Mouse (Mus musculus): ENCODE results near the gene Fam71f2.

GRCm38 (mm10) chr6:29288651-29289050 is 9.3 kb downstream of the Fam71f2 start:
- no peak for TF ChIP-seq CTCF (IDR thresholded peaks at IDR 0.05; ENCODE audit: extremely low read depth, insufficient read length, insufficient replicate concordance, low read depth, low read length)
- TF ChIP-seq POLR2A (IDR thresholded peaks at IDR 0.05; ENCODE audit: low read depth, low read length) = no peak
